Mouse (Mus musculus): ENCODE data around the gene Krtap21-1. TPM values are rescaled to one million over a fixed set of nuclear protein-coding genes. Genes with fewer than 3 reads are reported as not detected.

Krtap21-1 gene
- not detected in 2 replicates for polyA plus RNA-seq (2012; rRNA removed)

DNA sequence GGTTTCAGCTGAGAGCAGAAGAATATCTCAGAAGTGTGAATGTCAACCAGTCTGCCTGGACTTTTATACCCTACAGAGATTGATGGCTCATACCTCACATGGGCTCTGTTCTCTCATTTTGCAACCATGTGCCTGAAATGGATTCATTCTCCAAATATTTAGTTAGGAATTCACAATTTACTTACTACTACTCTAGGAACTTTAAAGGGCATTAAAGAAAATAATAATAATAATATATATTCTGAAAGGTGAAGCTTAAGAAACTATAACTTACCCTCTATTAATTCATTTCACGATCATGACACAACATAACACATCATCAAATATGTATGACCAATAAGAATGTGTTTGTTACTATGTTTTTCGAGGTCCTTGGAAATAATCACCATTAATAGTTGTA is at the start of gene Krtap21-1:
TSS of gene Krtap21-1 (minus strand) at position 101 of the 400 bp plus-strand sequence.

DNA sequence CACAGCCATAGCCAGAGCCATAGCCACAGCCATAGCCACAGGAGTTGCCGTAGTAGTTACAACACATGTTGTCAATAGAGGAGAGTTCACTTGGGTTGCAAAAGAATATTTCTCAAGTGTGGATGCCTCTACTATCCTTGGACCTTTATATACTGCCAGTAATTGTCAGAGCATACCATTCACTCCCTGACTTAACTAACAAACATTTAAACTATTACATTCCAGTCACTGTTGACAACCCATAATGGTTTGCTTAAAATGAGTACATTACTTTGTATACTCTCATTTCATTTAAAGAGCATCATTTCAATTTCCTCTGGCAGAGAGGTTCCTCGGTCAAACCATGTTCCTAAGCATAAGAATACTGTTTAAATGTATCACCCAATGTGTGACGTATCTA is 16.3 kb upstream of the Krtap21-1 start, which contains the start of gene Krtap6-2:
TSS of gene Krtap6-2 (minus strand) at position 101 of the 400 bp plus-strand sequence.

Other genes starting within 250 kb of the Krtap21-1 start
- gene Gm9789, start 245.9 kb downstream of the Krtap21-1 start, polyA plus RNA-seq (2012; rRNA removed), result not detected in 2 replicates
- not detected in 2 replicates for gene Gm7735, start 234.4 kb downstream of the Krtap21-1 start, polyA plus RNA-seq (2012; rRNA removed)
- not detected in 2 replicates for gene 1110057P08Rik, start 229.1 kb downstream of the Krtap21-1 start, polyA plus RNA-seq (2012; rRNA removed)
- not detected in 2 replicates for gene Krtap20-2, start 198.0 kb downstream of the Krtap21-1 start, polyA plus RNA-seq (2012; rRNA removed)
- gene Krtap6-2, start 16.2 kb upstream of the Krtap21-1 start, polyA plus RNA-seq (2012; rRNA removed), result not detected in 2 replicates
- not detected in 2 replicates for gene Krtap8-1, start 84.1 kb upstream of the Krtap21-1 start, polyA plus RNA-seq (2012; rRNA removed)
- gene Krtap7-1, start 104.5 kb upstream of the Krtap21-1 start, polyA plus RNA-seq (2012; rRNA removed), result not detected in 2 replicates
- gene Krtap11-1, start 167.3 kb upstream of the Krtap21-1 start, polyA plus RNA-seq (2012; rRNA removed), result not detected in 2 replicates